Mouse (Mus musculus) MEL (cell line): Measurements from ENCODE around the gene Kcnmb1.

ENCODE experiments used
- BHLHE40 ChIP-seq: IDR thresholded peaks from 2 replicates; pipeline ENCODE4 v1.6.1; 2012; ENCODE audit warnings: low read depth, mild to moderate bottlenecking, inconsistent platforms, low read length, improper control_type of control experiment, borderline replicate concordance
- CTCF ChIP-seq, 3 experiments: IDR thresholded peaks in 2 of 3; conservative IDR thresholded peaks in 1 of 3; 2 replicates each; pipeline ENCODE4 v1.5.1; 2011 to 2012; ENCODE audit warnings: low read length in 3 of 3, low read depth in 2 of 3, mild to moderate bottlenecking in 2 of 3, improper control_type of control experiment in 1 of 3, inconsistent platforms in 1 of 3, mixed read lengths in 1 of 3, moderate library complexity in 1 of 3; ENCODE audit not compliant: control insufficient read depth in 1 of 3, insufficient read depth in 1 of 3, poor library complexity in 1 of 3, severe bottlenecking in 1 of 3
- E2F4 ChIP-seq: IDR thresholded peaks from 2 replicates; pipeline ENCODE4 v1.6.1; 2011; ENCODE audit warnings: low read depth, low read length, improper control_type of control experiment, borderline replicate concordance
- EP300 ChIP-seq, 2 experiments: IDR thresholded peaks; 2 replicates each; pipeline ENCODE4 v1.6.1; 2011; ENCODE audit warnings: improper control_type of control experiment in 2 of 2, low read length in 2 of 2, low read depth in 1 of 2, mild to moderate bottlenecking in 1 of 2
- JUND ChIP-seq: IDR thresholded peaks from 2 replicates; pipeline ENCODE4 v1.6.1; 2011; ENCODE audit warnings: low read depth, mild to moderate bottlenecking, improper control_type of control experiment, low read length
- KAT2A ChIP-seq: conservative IDR thresholded peaks from 2 replicates; pipeline ENCODE4 v1.6.1; 2012; ENCODE audit warnings: low read depth, low read length, improper control_type of control experiment, inconsistent platforms
- MAX ChIP-seq: IDR thresholded peaks from 2 replicates; pipeline ENCODE4 v1.6.1; 2011; ENCODE audit warnings: low read length, improper control_type of control experiment
- MAZ ChIP-seq: IDR thresholded peaks from 2 replicates; pipeline ENCODE4 v1.6.1; 2012; ENCODE audit warnings: low read depth, mild to moderate bottlenecking, inconsistent platforms, low read length, improper control_type of control experiment
- NELFE ChIP-seq: IDR thresholded peaks from 2 replicates; pipeline ENCODE4 v1.6.1; 2011; ENCODE audit warnings: low read depth, low read length, improper control_type of control experiment
- POLR2A ChIP-seq, 2 experiments: IDR thresholded peaks; 2 replicates each; pipeline ENCODE4 v1.6.1; 2011 to 2012; ENCODE audit warnings: low read length in 2 of 2, mild to moderate bottlenecking in 2 of 2, control low read depth in 1 of 2, improper control_type of control experiment in 1 of 2, low read depth in 1 of 2, moderate library complexity in 1 of 2; ENCODE audit not compliant: control insufficient read depth in 1 of 2, insufficient read depth in 1 of 2, poor library complexity in 1 of 2
- POLR2AphosphoS2 ChIP-seq: IDR thresholded peaks from 2 replicates; pipeline ENCODE4 v1.6.1; 2011; ENCODE audit warnings: low read length, improper control_type of control experiment
- RAD21 ChIP-seq: IDR thresholded peaks from 2 replicates; pipeline ENCODE4 v1.6.1; 2011; ENCODE audit warnings: mild to moderate bottlenecking, low read depth, low read length, improper control_type of control experiment
- RCOR1 ChIP-seq: IDR thresholded peaks from 2 replicates; pipeline ENCODE4 v1.6.1; 2012; ENCODE audit warnings: low read depth, mild to moderate bottlenecking, inconsistent platforms, low read length, improper control_type of control experiment
- TAL1 ChIP-seq: IDR thresholded peaks from 2 replicates; pipeline ENCODE4 v1.6.1; 2012; ENCODE audit warnings: mild to moderate bottlenecking, inconsistent platforms, low read length, moderate library complexity, mixed read lengths

DNA sequence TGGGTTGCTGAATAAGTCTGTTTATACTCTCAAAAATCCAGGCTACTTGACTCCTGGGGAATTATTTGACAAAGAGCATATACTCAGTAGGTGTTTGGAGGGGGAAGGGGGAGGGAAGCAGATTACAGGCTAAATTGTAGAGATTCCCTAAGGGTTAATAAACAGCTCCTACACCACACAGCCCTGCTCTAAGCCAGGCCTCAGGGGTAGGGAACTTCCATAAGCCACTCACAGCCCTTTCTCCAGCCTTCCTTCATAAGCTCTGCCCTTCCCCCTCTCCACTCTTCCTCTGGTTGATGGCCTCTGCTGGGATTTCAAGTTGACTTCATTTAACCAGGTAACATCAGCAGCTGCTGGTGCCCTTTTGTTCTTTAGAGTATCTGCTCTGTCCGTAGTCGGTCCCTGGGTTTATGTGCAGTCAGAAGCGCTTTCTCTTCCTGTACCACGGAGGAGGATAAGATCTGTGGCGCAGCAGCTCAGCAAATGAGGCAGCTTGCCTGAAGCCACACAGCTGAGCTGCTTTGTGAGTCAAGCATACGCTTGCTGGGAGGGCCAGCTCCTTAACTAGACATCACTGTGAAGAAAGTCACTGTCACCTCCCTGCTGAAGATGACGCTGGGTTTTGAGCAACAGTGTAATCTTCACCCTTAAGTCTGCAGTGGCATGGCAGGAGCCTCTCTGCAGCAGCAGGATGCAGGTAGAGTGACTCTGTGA, 24.1 kb upstream of the Kcnmb1 start:
- TF ChIP-seq MAX = peak; percentile 79
- TF ChIP-seq CTCF (IDR thresholded peaks at IDR 0.05 in 2 of 3, conservative IDR thresholded peaks at IDR 0.05 in 1 of 3; ENCODE audit: control insufficient read depth in 1 of 3, insufficient read depth in 1 of 3, low read depth in 2 of 3, low read length in 3 of 3, poor library complexity in 1 of 3, severe bottlenecking in 1 of 3) = no peak
- TF ChIP-seq TAL1 = 0 out of 2 replicates have a peak, but pooled peaks have one; percentile 9
- TF ChIP-seq NELFE = peak; percentile 96
- no peak for TF ChIP-seq BHLHE40
- TF ChIP-seq JUND = no peak
- TF ChIP-seq MAZ = peak; percentile 88; the same call in 1 of the 2 replicates
- TF ChIP-seq POLR2A (IDR thresholded peaks at IDR 0.05; ENCODE audit: control insufficient read depth in 1 of 2, insufficient read depth in 1 of 2, low read depth in 1 of 2, low read length in 2 of 2, poor library complexity in 1 of 2) = peak; percentile 59 to 96; a peak in 2 of 4 replicates
- TF ChIP-seq E2F4 = no peak
- peak; percentile 55 to 70; a peak in 3 of 4 replicates for TF ChIP-seq EP300 (IDR thresholded peaks at IDR 0.05; ENCODE audit: low read depth in 1 of 2, low read length in 2 of 2)
- peak; percentile 86; the same call in 1 of the 2 replicates for TF ChIP-seq POLR2AphosphoS2
- no peak; the same call in 1 of the 2 replicates for TF ChIP-seq RCOR1
- no peak for TF ChIP-seq RAD21
- no peak; the same call in 1 of the 2 replicates for TF ChIP-seq KAT2A
